In genomic region chr5:35183418-35183817, GRCm38 (mm10) we compare ENCODE assay signal across 8 mouse cellular contexts.
"Had no signal": no experiment of that assay in that cellular context is flagged by ENCODE, and none has a peak within 500 bp of the region (broad histone marks: within the 10 kb centered on the region; RNA-seq: fewer than 3 reads in every experiment).

No protein-coding gene starts in this region.

- ATAC-seq: intestine, postnatal 0 days; liver, postnatal 0 days; midbrain, embryonic 15.5 days had no signal

- DNase-seq: kidney, postnatal 10 days; kidney, postnatal 4 days; liver; liver, embryonic 13.5 days; liver, postnatal 0 days; lung, postnatal 14 days had no signal
